Mouse (Mus musculus) thymus, postnatal 14 days (tissue): ENCODE results near the gene Car14.
A peak's percentile ranks its signal among the peaks of the same experiment; 100 is the strongest.
"Not testable (repeated sequence)": the region's sequence is repeated elsewhere in the genome, so short reads cannot be mapped to it uniquely, and the experiment has no call there.

Source experiments
- DNase-seq: peaks from one replicate; pipeline ENCODE4 v3.0.0; 2021

Gene Car14

DNA sequence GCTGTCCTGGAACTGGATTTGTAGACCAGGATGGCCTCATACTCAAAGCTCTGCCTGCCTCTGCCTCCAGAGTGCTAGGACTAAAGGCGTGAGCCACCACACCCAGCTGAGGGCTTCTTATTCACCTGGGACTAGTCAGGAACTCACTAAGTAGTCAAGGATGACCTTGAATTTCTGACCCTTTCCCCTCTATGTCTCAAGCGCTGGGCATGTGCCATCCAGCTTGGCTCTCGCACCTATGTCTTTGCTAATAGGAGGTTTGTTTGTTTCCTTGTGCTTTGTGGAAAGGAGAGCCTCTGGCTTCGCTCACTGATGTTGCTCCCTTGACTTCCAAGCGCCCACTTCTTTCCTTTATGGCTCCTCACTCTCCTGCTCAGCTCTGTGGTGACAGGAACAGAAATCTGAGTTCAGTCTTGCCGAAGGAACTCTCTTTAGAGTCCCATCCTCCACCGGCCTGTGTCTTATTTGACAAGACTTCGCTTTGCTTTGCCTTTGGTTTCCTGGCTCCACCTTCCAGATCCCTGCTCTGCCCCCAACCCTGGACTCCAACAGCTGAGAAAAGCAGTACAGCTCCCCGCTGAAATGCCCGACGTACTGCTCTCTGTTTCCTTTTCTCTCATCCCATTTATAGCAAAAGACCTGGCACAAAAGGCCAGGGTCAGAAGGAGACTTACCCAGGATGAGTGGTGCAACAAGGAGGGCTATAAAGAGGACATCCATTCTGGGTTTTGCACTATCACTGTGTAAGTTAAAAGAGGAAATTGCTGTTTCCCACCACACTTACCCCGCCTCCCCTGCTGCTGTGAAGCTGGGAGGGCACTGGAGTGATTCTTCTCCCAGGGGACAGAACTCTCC, 13.1 kb downstream of the Car14 start, which contains the start of gene BC028528:
TSS of gene BC028528 (minus strand) at position 795 of the 855 bp plus-strand sequence.
- DNase-seq = peak; percentile 29

DNA sequence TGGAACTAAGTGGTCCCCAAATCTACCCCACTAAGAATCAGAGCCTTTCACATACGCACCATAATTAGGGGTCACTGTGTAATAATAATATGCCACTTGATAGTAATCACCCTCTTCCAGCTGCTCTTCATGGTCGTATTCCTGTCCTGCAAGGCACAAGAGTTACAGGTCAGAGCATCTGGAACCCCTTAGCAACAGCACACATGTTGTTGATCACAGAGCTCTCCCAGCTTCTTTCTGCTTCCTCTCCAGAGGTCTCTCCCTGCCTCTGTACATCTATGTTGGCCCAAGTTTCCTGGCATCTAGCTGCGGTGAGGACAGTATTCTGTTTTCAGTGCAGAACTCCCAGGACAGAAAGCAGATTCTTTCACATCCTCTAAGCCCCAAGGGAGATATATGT, 14.8 kb downstream of the Car14 start:
- no peak for DNase-seq

DNA sequence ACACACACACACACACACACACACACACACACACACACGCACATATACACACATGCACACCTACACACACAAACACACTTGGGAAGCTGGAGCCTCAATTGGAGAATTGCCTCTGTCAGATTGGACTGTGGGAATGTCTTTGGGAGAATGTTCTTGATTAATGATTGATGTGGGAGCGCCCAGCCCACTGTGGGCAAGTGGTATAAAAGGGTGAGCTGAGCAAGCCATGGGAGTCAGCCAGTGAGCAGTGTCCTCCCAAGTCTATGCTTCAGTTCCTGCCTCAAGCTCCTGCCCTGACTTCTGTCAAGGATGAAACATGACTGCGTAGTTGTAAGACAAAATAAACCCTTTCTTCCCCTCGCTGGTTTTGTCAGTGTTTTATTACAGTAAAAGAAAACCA, 16.9 kb downstream of the Car14 start:
- DNase-seq = no peak

DNA sequence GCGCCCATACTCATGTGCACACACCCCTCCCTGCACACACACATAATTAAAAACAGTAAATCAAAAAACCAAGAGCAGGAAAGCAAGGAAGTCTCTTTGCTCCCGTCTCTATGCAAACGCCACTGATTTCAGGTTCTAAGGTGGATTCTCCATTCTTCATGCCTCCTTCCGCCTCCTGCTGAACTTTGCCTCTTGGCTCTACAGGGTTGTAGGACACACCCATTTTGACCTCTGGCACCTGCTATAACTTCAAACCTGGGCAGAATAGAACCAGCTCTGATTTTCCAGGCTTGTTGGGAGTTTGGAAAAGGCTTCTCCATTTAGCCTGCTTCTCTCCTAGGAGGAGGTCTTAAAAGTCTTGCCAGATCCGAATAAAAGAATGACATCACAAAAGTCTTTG, 20.1 kb downstream of the Car14 start:
- no peak for DNase-seq

DNA sequence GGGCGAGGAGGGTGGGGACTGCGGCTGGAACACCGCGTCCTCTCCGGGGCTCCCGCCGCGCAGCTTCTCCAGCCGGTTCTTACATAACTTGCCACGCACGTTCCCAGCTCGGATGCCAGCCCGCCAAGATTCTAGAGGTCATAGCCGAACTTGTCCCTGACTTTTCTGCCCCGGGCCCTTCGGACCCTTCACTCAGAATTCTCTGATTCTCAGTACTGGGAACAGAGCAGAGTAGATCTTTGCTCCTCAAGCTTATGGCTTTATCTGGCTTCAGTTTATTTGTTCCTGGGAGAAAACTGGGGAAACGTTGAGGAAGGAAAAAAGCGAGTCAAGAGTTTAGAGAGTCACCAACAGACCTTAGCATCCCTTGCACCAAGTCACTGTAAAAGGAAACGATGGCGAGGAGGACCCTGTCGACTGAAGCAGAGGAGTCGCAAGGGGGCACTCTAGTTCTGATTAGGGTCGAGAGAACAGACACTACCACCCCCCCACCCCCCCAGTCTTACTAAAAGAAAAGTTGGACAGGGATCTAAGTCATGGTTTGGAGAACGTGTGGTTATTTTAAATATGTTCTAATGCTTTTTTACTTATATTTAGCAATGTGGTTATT, 21.6 kb downstream of the Car14 start:
- peak; percentile 86 for DNase-seq

DNA sequence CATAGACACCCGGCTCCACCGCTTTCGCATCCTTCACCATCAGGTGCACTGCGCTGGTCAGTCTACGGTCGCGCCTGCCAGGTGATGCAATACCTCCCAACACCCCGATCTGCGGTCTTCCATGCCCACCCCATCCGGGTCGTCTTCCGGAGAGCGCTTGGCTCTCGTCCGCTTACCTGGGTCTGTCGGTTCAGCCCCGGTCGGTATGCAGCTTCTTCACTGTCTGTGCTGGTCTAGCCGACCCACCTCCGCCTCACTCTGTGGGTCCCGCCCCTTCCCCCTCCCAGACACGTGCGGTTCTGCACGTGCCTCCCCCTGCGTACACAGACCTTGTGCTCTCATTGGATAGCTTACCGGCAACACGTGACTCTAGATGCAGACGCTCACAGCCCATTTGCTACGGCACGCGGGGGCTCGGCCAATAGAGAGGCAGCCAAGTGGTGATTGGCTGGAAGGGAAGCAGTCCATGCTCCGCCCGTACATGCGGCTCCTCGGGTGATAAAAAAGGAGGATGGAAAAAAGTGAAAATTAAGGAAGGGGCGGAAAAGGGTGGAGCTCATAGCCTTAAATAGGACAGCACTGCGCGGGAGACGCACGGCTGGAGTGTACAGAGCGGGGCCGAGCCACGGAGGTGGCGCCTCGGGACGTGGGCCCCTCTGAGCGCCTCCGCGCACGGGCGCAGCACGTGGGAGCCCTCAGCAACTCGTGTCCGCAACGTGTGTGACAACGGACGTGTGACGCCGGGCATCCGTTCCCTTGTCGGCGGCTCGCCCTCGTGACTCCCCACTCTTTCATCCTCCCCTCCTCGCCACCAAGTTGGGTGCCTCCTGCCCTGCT, 22.3 kb downstream of the Car14 start, which contains the start of gene Ciart:
TSS of gene Ciart (minus strand) at position 273 of the 837 bp plus-strand sequence.
- DNase-seq = peak; percentile 92

DNA sequence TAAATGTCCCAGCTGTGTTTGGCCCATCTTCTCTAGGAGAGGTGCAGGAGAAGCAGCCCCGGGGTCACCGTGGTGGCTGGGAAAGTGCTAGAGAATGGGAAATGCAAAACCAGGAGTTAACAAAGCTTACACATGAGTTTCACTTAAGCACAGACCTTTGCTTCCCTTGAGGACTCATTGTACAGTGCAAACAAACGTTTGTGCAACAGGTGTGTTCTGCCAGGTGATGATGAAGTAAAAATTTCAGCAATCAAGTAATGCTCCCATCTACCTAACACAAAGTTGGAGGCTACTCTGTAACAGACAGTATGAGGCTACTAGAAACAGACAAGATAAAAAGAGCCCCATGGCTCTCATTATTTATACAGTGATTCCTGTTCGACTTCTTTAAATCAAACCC, 25.4 kb downstream of the Car14 start:
- no peak for DNase-seq

DNA sequence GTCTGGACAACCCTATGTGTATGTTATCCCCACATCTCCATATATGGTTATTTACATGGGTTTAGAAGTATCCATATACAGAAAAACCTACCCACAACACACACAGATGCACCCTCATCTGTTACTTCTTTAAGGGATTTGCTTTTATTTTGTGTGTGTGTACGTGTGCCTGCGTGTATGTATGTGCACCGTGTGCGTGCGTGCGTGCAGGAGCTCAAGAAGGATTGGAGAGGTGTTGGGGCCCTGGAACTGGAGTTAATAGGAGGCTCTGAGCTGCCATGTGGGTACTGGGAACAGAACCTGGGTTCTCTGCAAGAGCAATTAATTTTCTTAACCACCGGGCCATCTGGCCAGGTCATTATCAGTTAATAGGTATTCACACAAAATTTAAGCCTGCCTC, 32.4 kb downstream of the Car14 start:
- no peak for DNase-seq

DNA sequence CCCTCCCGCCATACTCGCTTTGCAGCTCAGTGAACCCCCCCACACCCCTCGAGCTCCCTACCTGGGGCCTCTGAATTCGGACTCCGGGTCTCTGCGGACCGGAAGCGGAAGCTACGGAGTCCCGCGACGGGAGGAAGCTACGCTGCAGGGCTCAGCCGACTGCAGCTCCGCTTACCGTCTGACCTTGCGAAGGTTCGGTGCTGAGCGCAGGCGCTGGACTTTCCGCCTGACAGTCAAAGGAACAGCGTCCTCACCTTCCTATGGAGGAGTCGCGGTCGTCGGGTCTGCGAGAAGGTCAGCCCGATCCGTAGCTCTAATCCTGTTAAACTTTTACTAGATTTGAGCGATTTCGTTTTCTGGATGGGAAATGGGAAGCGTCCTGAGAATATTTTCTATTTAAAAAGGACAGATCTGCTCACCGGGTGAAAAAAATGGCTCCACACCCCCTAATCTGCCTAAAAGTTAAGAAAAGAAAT, 33.1 kb downstream of the Car14 start, which contains the start of gene Mrps21:
TSS of gene Mrps21 (minus strand) at position 128 of the 476 bp plus-strand sequence.
- peak; percentile 87 for DNase-seq

DNA sequence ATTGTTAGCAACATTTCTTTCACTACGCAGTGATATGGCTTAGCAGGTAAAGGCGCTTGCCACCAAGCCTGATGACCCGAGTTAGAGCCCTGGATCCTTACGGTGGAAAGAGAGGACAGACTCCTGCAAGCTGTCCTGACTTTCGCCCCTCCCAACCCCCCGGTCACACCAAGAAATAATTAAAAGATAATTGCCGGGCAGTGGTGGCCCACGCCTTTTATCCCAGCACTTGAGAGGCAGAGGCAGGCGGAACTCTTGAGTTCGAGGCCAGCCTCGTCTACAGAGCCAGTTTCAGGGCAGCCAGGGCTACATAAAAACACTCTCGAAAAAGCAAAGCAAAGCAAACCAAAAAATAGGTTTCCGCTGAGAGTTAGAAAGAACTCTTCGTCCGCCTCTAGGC, 33.5 kb downstream of the Car14 start:
- no peak for DNase-seq

DNA sequence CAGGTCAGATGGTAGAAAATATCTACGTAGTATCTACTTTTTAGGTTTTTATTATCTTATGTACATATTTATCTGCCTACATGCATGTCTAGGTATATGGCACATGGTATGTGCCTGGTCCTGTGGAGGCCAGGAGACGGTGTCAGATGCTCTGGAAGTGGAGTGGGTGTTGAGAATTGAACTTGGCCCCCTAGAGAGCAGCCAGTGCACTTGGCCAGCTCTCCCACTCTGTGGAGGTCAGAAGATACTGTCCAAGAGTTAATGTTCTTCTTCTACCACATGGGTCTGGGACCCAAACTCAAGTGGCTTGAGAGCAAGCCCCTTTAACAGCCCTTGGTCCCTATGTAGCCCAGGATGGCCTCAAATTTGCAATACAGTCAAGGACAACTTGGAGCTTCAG, 37.1 kb downstream of the Car14 start:
- no peak for DNase-seq

DNA sequence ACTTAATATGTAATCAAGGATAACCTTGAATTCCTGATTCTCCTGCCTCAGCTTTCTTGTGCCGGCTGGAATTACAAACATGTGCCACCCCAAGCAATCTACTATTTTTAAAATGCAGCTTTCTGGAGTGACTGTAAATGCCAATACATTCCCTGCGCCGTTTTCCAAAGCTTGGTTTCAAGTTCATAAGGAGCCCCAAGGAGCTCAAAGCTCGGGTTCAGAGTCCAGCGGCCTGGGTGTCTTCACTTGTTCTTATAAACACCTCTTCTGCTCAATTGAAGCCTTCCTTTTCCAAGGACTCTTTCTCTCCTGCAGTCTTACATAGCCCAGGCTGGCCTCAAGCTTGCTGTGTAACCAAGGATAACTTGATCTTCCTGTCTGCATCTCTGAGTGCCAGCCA, 38.4 kb downstream of the Car14 start:
- DNase-seq = no peak

DNA sequence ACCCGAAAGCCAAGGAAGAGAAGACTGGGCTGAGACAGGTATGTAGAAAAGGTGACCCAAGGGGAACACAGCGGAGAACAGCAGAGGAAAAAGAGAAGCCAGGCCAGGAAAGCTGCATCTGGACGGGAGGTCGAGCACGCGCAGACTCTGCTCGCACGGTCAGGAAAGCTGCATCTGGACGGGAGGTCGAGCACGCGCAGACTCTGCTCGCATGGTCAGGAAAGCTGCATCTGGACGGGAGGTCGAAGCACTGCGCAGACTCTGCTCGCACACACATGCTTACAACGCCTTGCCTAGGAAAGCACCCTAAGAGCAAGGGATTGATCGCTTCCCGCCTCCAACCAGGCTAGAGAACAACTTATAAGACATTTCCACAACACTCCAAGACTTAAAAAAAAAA, 38.9 kb downstream of the Car14 start:
- no peak for DNase-seq

DNA sequence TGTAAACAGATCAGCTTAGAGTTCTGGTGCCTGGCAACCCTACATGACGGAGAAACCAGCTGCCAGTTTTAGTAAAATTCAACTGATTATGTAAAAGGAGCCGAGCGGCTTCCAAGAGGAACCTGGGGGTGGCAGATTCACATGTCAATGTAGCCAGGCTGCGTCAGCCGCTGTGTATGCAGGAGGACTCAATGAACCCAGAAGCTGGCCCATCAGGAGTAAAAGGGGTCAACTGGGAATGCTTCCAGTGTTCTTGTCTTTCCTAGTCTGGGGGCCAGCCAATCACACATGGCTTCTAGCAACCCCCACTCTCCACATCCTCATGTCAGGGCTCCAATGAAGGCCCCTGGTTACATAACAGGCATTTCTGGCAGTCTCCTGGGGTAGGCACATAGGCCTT, 39.4 kb downstream of the Car14 start:
- DNase-seq = no peak

DNA sequence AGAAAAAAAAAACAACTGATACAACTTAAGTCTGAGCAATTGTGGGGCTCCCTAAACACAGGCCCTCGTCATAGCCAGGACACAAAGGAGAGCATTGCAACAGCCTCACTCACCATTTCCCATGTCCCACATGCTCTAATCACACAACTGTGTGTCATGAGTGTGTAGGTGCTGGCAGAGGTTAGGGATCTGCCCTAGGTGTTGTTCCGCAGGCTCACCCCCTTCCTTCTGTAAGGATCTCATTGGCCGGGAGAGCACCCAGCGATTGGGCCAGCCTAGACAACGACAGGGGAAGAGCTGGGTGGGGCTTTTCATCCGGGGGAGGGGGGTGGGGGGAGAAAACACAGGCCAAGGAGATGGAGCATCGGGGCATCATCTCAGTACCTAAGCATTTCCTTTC, 40.9 kb downstream of the Car14 start:
- DNase-seq = no peak

DNA sequence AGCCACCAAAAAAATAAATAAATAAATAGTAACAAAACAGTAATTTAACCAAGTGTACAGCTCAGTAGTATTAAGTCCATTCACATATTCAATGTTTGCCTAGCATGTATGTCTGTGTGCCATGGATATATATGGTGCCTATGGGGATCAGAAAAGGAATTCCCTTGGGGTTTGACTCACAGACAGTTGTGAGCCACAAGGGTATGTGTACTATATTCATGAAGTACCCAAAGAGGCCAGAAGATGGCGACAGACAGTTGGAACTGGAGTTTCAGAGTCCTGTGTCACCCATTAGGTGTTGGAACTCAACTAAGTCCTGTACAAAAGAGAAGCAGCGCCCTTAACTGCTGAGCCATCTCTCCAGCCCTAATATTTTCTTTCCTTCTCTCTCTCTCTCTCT, 42.7 kb downstream of the Car14 start:
- DNase-seq = peak; percentile 88

DNA sequence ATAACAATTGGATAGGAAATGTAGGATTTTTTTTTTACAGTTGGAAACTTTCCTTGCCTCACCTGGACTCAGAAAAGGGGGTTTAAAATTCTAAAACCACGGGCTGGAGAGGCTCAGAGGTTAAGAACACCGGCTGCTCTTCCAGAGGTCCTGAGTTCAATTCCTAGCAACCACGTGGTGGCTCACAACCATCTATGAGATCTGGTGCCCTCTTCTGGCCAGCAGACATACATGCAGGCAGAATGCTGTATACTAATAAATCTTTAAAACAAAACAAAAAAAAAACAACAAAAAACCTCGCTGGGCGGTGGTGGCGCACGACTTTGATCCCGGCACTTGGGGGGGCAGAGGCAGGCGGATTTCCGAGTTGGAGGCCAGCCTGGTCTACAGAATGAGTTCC, 43.3 kb downstream of the Car14 start:
- DNase-seq = peak; percentile 48

DNA sequence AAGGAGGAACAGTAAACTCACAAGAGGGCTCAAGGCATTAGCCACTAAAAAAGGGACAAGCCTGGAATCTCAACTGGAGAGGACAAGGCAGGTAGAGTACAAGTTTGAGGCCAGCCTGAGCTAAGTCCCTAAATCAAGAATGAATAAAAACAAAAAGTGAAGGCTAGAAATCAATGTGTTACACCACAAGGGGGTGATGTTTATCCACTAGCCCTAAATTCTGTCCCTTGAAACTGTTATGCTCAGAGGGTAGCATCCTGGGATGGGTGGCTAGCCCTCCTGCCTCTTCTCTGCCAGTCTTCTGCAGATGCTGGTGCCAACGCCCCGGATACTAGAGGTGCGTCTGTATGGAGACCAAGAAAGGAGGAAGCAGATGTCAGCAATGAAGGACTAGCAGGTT, 44.2 kb downstream of the Car14 start:
- DNase-seq = peak; percentile 14

DNA sequence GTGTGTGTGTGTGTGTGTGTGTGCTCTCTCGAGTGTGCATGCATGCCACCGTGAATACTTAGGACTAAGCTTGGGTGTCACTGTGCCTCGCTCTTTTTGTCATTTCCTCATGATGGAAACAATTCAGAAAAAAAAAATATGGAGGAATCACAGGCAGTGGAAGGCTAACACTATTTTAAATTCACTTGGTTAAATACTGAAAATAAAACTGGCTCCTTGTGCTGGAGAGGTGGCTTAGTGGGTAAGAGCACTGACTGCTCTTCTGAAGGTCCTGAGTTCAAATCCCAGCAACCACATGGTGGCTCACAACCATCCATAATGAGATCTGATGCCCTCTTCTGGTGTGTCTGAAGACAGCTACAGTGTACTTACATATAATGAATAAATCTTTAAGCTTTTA, 46.2 kb downstream of the Car14 start:
- not testable (repeated sequence) for DNase-seq

DNA sequence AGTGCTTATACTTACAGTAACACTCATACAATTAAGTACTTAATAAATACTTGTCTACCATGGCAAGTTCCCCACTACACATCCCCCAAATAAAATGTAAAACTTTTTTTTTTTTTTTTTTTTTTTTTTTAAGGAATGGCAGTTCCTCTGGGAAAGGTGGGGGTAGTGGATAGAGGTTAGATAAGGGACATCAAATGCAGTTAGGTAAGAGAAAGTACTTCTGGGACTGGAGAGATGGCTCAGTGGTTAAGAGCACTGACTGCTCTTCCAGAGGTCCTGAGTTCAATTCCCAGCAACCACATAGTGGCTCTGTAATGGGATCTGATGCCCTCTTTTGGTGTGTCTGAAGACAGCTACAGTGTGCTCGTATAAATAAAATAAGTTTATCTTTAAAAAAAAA, 47.4 kb downstream of the Car14 start:
- not testable (repeated sequence) for DNase-seq

DNA sequence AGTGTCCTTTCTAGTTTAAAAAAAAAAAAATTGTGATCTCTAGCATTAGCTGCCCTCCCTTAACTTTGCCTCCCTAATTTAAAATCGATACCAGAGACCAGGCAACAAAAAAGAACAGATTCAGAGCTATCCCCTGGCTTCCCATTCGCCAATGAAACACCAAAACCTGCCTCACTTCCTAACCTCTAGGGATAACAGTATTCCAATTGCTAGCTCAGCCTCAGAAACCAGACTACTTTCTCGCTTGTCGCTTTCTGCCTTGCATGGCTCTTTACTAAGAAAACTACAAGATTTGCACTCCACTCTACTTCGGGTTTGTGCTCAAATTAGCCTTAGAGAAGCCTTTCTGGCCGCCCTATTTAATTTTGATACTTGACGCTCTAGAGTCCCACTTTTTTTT, 48.4 kb downstream of the Car14 start:
- DNase-seq = no peak

DNA sequence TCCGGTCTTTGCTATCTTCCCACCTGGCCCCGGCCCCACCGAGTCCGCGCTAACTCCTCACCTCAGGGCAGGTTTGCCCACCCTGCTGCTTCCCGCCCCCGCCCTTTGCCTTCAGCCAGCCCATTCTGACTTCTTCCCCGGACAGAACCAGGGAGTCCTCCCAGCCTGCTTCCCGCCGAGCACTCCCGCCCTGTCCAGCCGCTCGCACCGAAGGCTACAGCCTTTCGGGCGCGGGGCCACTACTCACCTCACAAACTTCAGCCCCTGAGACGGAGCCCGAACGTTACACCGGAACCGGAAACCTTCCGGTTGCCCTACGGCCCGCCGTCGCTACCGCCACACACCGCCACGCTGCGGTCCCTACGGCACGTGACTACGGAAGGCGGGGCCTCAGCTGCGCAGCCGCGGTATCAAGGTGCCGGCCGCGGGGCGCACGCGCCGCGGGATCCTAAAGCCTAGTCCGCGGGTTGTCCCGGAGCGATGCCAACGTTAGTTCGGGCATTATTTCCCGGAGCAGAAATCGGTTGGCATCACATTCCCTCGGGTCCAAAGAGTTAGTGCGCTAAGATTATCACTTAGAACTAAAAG, 48.9 kb downstream of the Car14 start, which contains the start of gene Prpf3:
TSS of gene Prpf3 (minus strand) at position 384 of the 588 bp plus-strand sequence.
- peak; percentile 95 for DNase-seq

DNA sequence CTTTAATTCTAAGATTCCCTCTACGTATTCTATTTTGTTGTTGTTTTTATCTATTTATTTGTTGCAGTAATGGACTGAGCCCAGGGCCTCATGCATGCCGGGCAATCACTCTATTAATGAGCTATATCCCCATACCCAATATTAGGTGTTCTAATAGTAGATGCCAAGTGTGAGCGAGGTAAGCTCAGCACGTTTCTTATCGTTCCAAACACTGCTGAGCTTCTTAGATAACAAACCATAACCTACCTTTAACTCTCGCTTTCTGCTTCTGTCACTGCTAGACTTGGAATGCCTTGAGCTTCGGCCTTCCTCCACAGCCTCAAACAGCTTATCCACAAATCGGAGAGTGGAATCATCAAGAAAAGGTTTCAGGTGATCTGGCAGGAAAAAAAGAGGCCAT, 53.2 kb downstream of the Car14 start:
- no peak for DNase-seq
